Mouse (Mus musculus) cortical plate, adult 2 months (tissue): ENCODE data around the gene Olfr832. TPM values are rescaled to one million over a fixed set of nuclear protein-coding genes. Genes with fewer than 3 reads are reported as not detected.
"Not testable (repeated sequence)": the region's sequence is repeated elsewhere in the genome, so short reads cannot be mapped to it uniquely, and the experiment has no call there.

Experiments
- H3K27ac ChIP-seq: fragments of 200-500 bp; 2 replicates; pipeline ENCODE4 v1.5.1; 2012; ENCODE audit warnings: low read length, control low read depth, inconsistent platforms; ENCODE audit not compliant: insufficient read depth
- H3K4me1 ChIP-seq: fragments of 200-500 bp; 2 replicates; pipeline ENCODE4 v1.6.1; 2011; ENCODE audit warnings: low read length; ENCODE audit not compliant: control insufficient read depth, insufficient read depth
- H3K4me3 ChIP-seq: fragments of 200-500 bp; 2 replicates; pipeline ENCODE4 v1.5.1; 2011; ENCODE audit warnings: mild to moderate bottlenecking, low read length, control low read depth; ENCODE audit not compliant: insufficient read depth
- CTCF ChIP-seq: fragments of 200-500 bp; IDR thresholded peaks from 2 replicates; pipeline ENCODE4 v1.5.1; 2011; ENCODE audit warnings: mild to moderate bottlenecking, control low read depth, low read length; ENCODE audit not compliant: insufficient read depth; ENCODE audit errors: extremely low read depth
- POLR2A ChIP-seq: fragments of 200-500 bp; IDR thresholded peaks from 2 replicates; pipeline ENCODE4 v1.6.1; 2011; ENCODE audit warnings: mild to moderate bottlenecking, low read length, control low read depth; ENCODE audit not compliant: insufficient read depth; ENCODE audit errors: extremely low read depth
- polyA plus RNA-seq: library from polyadenylated mRNA; depleted of rRNA; stranded (reverse); fragments of >200 nt; gene quantifications from 2 replicates; pipeline ENCODE4 v1.2.3, GENCODE M21; 2012; rRNA removed

The Olfr832 gene
- not detected in 2 replicates for polyA plus RNA-seq

DNA sequence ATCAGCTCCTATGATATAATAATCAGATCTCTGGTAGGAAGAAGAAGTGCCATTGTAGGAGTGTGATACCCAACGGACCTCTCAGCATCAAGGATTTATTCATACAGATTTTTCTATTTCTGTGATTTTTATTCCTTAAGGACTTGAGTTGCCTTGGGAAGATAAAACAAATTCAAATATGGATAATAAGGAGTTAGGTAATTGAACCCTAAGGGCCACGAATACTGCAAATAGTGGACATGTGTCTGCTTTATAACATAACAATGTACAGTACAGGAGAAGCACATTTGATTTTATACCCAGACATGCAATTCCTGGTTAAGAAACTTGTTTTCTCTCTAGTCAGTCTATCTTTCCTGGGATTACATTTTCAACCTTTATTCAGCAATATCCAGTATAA lies at the start of gene Olfr832:
Olfr832 (plus strand) TSS at position 301 of the 400 bp plus-strand sequence.
- H3K27ac ChIP-seq, result not testable (repeated sequence)

DNA sequence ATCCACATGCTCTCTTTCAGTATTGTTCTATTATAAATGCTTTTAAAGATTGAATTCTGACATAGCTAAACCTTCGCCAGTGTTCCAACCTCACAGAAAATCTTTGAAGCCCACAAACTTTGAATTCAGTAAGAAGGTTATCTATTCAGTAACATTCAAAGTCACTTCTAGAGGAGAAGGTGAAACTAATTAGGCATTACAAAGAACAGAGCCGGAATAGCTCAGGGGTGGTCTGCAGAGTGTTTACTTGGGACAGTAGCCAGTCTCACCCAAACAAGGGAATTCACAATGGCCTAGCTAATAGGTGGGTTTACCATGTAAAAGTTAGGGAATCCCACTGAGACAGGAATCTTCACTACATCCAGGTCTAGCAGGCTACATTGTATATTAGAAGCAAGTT lies 29.2 kb upstream of the Olfr832 start:
- H3K4me1 ChIP-seq, H3K27ac ChIP-seq, H3K4me3 ChIP-seq: not testable (repeated sequence)

More for the DNA sequence above, at the start of gene Olfr832:
- H3K4me3 ChIP-seq, H3K4me1 ChIP-seq: not testable (repeated sequence)

- not testable (repeated sequence) for H3K27ac ChIP-seq, H3K4me1 ChIP-seq, H3K4me3 ChIP-seq
Measured at GRCm38 (mm10) chr9:18927921-18928320, 9.0 kb upstream of the Olfr832 start.

- Histone ChIP-seq H3K4me1 (no peaks in the 10 kb centered on the region), H3K27ac (no peak overlapping the region), H3K4me3 (no peak overlapping the region)
- TF ChIP-seq CTCF, result no peak
- TF ChIP-seq POLR2A, result no peak
Measured at GRCm38 (mm10) chr9:18962021-18962420, 25.1 kb downstream of the Olfr832 start.

GRCm38 (mm10) chr9:18987690-18988089 lies 50.8 kb downstream of the Olfr832 start, which contains the start of gene Olfr834:
TSS of gene Olfr834 (plus strand) at chr9:18987990.
- Histone ChIP-seq H3K27ac (no peak within 1 kb of the TSS), H3K4me1 (no peaks in the 10 kb centered on the region), H3K4me3 (no peak within 1 kb of the TSS)
- TF ChIP-seq CTCF (no peak), POLR2A (no peak)

Other genes starting within 250 kb of the Olfr832 start
- gene Olfr24, start 173.1 kb upstream of the Olfr832 start, polyA plus RNA-seq, result not detected in 2 replicates
- gene Olfr828, start 117.6 kb upstream of the Olfr832 start, polyA plus RNA-seq, result not detected in 2 replicates
- not detected in 2 replicates for gene Olfr829, start 82.2 kb upstream of the Olfr832 start, polyA plus RNA-seq
- not detected in 2 replicates for gene Olfr830, start 62.4 kb upstream of the Olfr832 start, polyA plus RNA-seq
- not detected in 2 replicates for gene Olfr834, start 50.9 kb downstream of the Olfr832 start, polyA plus RNA-seq
- not detected in 2 replicates for gene Olfr835, start 95.6 kb downstream of the Olfr832 start, polyA plus RNA-seq
- gene Olfr836, start 183.3 kb downstream of the Olfr832 start, polyA plus RNA-seq, result not detected in 2 replicates
- not detected in 2 replicates for gene Olfr837, start 199.2 kb downstream of the Olfr832 start, polyA plus RNA-seq
- not detected in 2 replicates for gene Olfr839-ps1, start 240.2 kb downstream of the Olfr832 start, polyA plus RNA-seq